Mouse (Mus musculus) spleen, postnatal 10 days (tissue): ENCODE measurements around the gene Ipo7.
"Not testable (repeated sequence)": the region's sequence is repeated elsewhere in the genome, so short reads cannot be mapped to it uniquely, and the experiment has no call there.

ENCODE experiments used
- DNase-seq, 2 experiments: peaks; one replicate each; pipeline ENCODE4 v3.0.0; 2021 to 2022; ENCODE audit warnings: low spot score in 2 of 2

Ipo7 gene

GRCm38 (mm10) chr7:110018117-110018630 is at the start of gene Ipo7:
Gene Ipo7 (plus strand): TSS chr7:110018274.
- peak; percentile 82 to 94 for DNase-seq

- DNase-seq, result peak in 1 of 2 experiments; percentile 23
These were observed 49.1 kb upstream of the Ipo7 start for GRCm38 (mm10) chr7:109968924-109969450.

- no peak for DNase-seq
These were observed 48.5 kb upstream of the Ipo7 start for GRCm38 (mm10) chr7:109969542-109969941.

- DNase-seq, result no peak
These were observed 41.9 kb upstream of the Ipo7 start for GRCm38 (mm10) chr7:109975966-109976715.

GRCm38 (mm10) chr7:109977131-109977530 is 40.9 kb upstream of the Ipo7 start:
- peak in 1 of 2 experiments; percentile 55 for DNase-seq

- DNase-seq, result not testable (repeated sequence)
These were observed 33.5 kb upstream of the Ipo7 start for GRCm38 (mm10) chr7:109984608-109985007.

- no peak for DNase-seq
These were observed 32.4 kb upstream of the Ipo7 start for GRCm38 (mm10) chr7:109985661-109986132.

- peak; percentile 99 to 100 for DNase-seq
These were observed 31.9 kb upstream of the Ipo7 start for GRCm38 (mm10) chr7:109986133-109986669.

GRCm38 (mm10) chr7:109986775-109987174 is 31.3 kb upstream of the Ipo7 start, which contains the start of gene Tmem41b:
Gene Tmem41b (minus strand): TSS chr7:109986929.
- peak in 1 of 2 experiments; percentile 23 for DNase-seq

- DNase-seq, result no peak
These were observed 26.8 kb upstream of the Ipo7 start for GRCm38 (mm10) chr7:109991286-109991685.

- DNase-seq, result no peak
These were observed 24.7 kb upstream of the Ipo7 start for GRCm38 (mm10) chr7:109993157-109993959.

- DNase-seq, result no peak
These were observed 19.7 kb upstream of the Ipo7 start for GRCm38 (mm10) chr7:109998388-109998787.

GRCm38 (mm10) chr7:110002092-110002491 is 16.0 kb upstream of the Ipo7 start:
- no peak for DNase-seq

- peak in 1 of 2 experiments; percentile 26 for DNase-seq
These were observed 15.1 kb upstream of the Ipo7 start for GRCm38 (mm10) chr7:110002968-110003367.

- DNase-seq, result no peak
These were observed 12.1 kb upstream of the Ipo7 start for GRCm38 (mm10) chr7:110005976-110006375.

GRCm38 (mm10) chr7:110006471-110007195 is 11.4 kb upstream of the Ipo7 start:
- peak in 1 of 2 experiments; percentile 15 for DNase-seq

GRCm38 (mm10) chr7:110008513-110008912 is 9.6 kb upstream of the Ipo7 start:
- DNase-seq, result peak in 1 of 2 experiments; percentile 26

- DNase-seq, result no peak
These were observed 9.0 kb upstream of the Ipo7 start for GRCm38 (mm10) chr7:110009084-110009483.

- DNase-seq, result no peak
These were observed 6.7 kb upstream of the Ipo7 start for GRCm38 (mm10) chr7:110011417-110011816.

- no peak for DNase-seq
These were observed 3.8 kb upstream of the Ipo7 start for GRCm38 (mm10) chr7:110014272-110014671.
